In genomic region chr13:64429328-64429727, GRCm38 (mm10) we compare ENCODE assay signal across 11 mouse cellular contexts. TPM values are rescaled to one million over a fixed set of nuclear protein-coding genes. Genes with fewer than 3 reads are reported as not detected.
DNase-seq lines count a peak whose midpoint lies in the region; ATAC-seq and TF ChIP-seq lines count a peak whose summit lies in the region.
"Had no signal": no experiment of that assay in that cellular context is flagged by ENCODE, and none has a peak within 500 bp of the region (broad histone marks: within the 10 kb centered on the region; RNA-seq: fewer than 3 reads in every experiment).

No protein-coding gene starts in this region.

- no peaks in the 10 kb centered on the region for H3K36me3 ChIP-seq in kidney, adult 2 months (ENCODE audit: control insufficient read depth, insufficient read depth, low read length)
- H3K36me3 ChIP-seq in spleen, adult 2 months (ENCODE audit: control insufficient read depth, insufficient read depth, low read length), result no peaks in the 10 kb centered on the region
- no peaks in the 10 kb centered on the region for H3K36me3 ChIP-seq in stomach, postnatal 0 days (ENCODE audit: control insufficient read depth, insufficient read depth, low read length)
- H3K36me3 ChIP-seq: limb, embryonic 12.5 days had no signal

- peak; percentile 56 for TF ChIP-seq CTCF in kidney, adult 2 months (conservative IDR thresholded peaks at IDR 0.05; ENCODE audit: insufficient read depth, insufficient read length, low read depth, low read length)
- peak; percentile 21; the same call in 1 of the 2 replicates for TF ChIP-seq CTCF in spleen, adult 2 months (IDR thresholded peaks at IDR 0.05; ENCODE audit: extremely low read depth, insufficient read depth, insufficient read length, insufficient replicate concordance)
- peak; percentile 76 for TF ChIP-seq CTCF in stomach, postnatal 0 days (IDR thresholded peaks at IDR 0.05; ENCODE audit: low read depth)

- no peak for ATAC-seq in CD4-positive, CD25-positive, alpha-beta regulatory T cell, adult 4 months
- ATAC-seq in stomach, postnatal 0 days (ENCODE audit: low FRiP score, low TSS enrichment), result no peak
- ATAC-seq: inflammation-experienced regulatory T-cells, adult 6 months had no signal

- DNase-seq in CD4-positive, CD25-positive, alpha-beta regulatory T cell, adult 2 months (ENCODE audit: low read depth, low spot score), result peak; percentile 67
- peak; percentile 46 for DNase-seq in kidney, adult 2 months
- no peak for DNase-seq in kidney, postnatal 14 days
- DNase-seq in spleen, adult 2 months (ENCODE audit: low read depth in 1 of 2, low spot score in 2 of 2), result no peak
- DNase-seq in spleen, postnatal 10 days (ENCODE audit: low spot score in 2 of 2), result no peak
- no peak for DNase-seq in stomach, postnatal 0 days (ENCODE audit: low spot score)
- DNase-seq in heart, adult 11 months, result no peak
- DNase-seq: lung, postnatal 36 days had no signal

- H3K4me2 ChIP-seq in stomach, postnatal 0 days (replicated peaks; ENCODE audit: low read depth), result no peak overlapping the region
- H3K4me2 ChIP-seq: limb, embryonic 12.5 days had no signal

- no peaks in the 10 kb centered on the region for H3K9me3 ChIP-seq in stomach, postnatal 0 days (ENCODE audit: control insufficient read depth, low read length)
- H3K9me3 ChIP-seq: limb, embryonic 12.5 days had no signal

- no peak overlapping the region for H3K27ac ChIP-seq in kidney, adult 2 months (ENCODE audit: insufficient read depth, low read depth, low read length)
- no peak overlapping the region for H3K27ac ChIP-seq in spleen, adult 2 months (ENCODE audit: insufficient read depth, low read length)
- no peak overlapping the region for H3K27ac ChIP-seq in stomach, postnatal 0 days (replicated peaks)
- H3K27ac ChIP-seq: limb, embryonic 12.5 days had no signal

- no peak overlapping the region for H3K9ac ChIP-seq in stomach, postnatal 0 days (ENCODE audit: low read length)
- H3K9ac ChIP-seq: limb, embryonic 12.5 days had no signal

- no peaks in the 10 kb centered on the region for H3K27me3 ChIP-seq in kidney, adult 2 months (replicated peaks; ENCODE audit: control insufficient read depth, insufficient read depth, low read length)
- no peaks in the 10 kb centered on the region for H3K27me3 ChIP-seq in spleen, adult 2 months (ENCODE audit: control insufficient read depth, insufficient read depth, low read length)
- H3K27me3 ChIP-seq in stomach, postnatal 0 days (ENCODE audit: control insufficient read depth, insufficient read depth, low read length), result no peaks in the 10 kb centered on the region
- H3K27me3 ChIP-seq: limb, embryonic 12.5 days had no signal

- no peak for TF ChIP-seq POLR2A in kidney, adult 2 months (IDR thresholded peaks at IDR 0.05; ENCODE audit: low read depth, low read length)
- TF ChIP-seq POLR2A in spleen, adult 2 months (IDR thresholded peaks at IDR 0.05; ENCODE audit: low read depth, low read length), result no peak

- TF ChIP-seq EP300 in stomach, postnatal 0 days (optimal IDR thresholded peaks at IDR 0.05), result no peak

- 11% methylated on average over 1 of the region's 1 CpGs for WGBS in kidney, adult 2 months
- 8% methylated on average over 1 of the region's 1 CpGs for WGBS in spleen, adult 2 months
- WGBS in stomach, postnatal 0 days, result 3% methylated on average over 1 of the region's 1 CpGs

- H3K4me1 ChIP-seq in kidney, adult 2 months (ENCODE audit: control insufficient read depth, insufficient read depth, low read length), result peaks cover 3% of the 10 kb centered on the region; the same call in 1 of the 2 replicates
- H3K4me1 ChIP-seq in spleen, adult 2 months (ENCODE audit: control insufficient read depth, insufficient read depth, insufficient read length), result peaks cover 3% of the 10 kb centered on the region; the same call in 1 of the 2 replicates
- no peaks in the 10 kb centered on the region; the same call in 1 of the 2 replicates for H3K4me1 ChIP-seq in stomach, postnatal 0 days (replicated peaks; ENCODE audit: control insufficient read depth, insufficient read depth)

- no peak overlapping the region for H3K4me3 ChIP-seq in kidney, adult 2 months (ENCODE audit: insufficient read depth, low read depth, low read length)
- no peak overlapping the region for H3K4me3 ChIP-seq in spleen, adult 2 months (ENCODE audit: extremely low read depth, insufficient read depth, insufficient read length)
- H3K4me3 ChIP-seq in stomach, postnatal 0 days (ENCODE audit: low read depth, low read length), result no peak overlapping the region
- H3K4me3 ChIP-seq: limb, embryonic 12.5 days had no signal

RNA-seq across cellular contexts. Expression of gene Cdk20, which starts 2.8 kb away (rescaled TPM):
- polyA plus RNA-seq in CD4-positive, CD25-positive, alpha-beta regulatory T cell, adult 4 months (2017; shearing (Covaris generic)), result 1 to 10 TPM; 4.1 to 6.8 TPM
- 10.4 and 12.7 TPM in 2 replicates for polyA plus RNA-seq in kidney, adult 2 months (2012; rRNA removed)
- polyA plus RNA-seq in spleen, adult 2 months (2012; rRNA removed), result 11.6 and 11.8 TPM in 2 replicates
- polyA plus RNA-seq in stomach, postnatal 0 days (2015; fragmentation: Nextera tagmentation; extraction: Ambion mirVana), result 4.5 and 5.3 TPM in 2 replicates

RNA-seq across cellular contexts. Expression of gene Ctsl, which starts 58.6 kb away (rescaled TPM):
- 1 to 10 TPM; 5.3 to 7.2 TPM for polyA plus RNA-seq in CD4-positive, CD25-positive, alpha-beta regulatory T cell, adult 4 months (2017; shearing (Covaris generic))
- polyA plus RNA-seq in kidney, adult 2 months (2012; rRNA removed), result 344 and 370 TPM in 2 replicates
- 20.2 and 23.1 TPM in 2 replicates for polyA plus RNA-seq in spleen, adult 2 months (2012; rRNA removed)
- 183 and 184 TPM in 2 replicates for polyA plus RNA-seq in stomach, postnatal 0 days (2015; fragmentation: Nextera tagmentation; extraction: Ambion mirVana)

Comparison
In these comparisons a context has a peak if more than half of its experiments do, and no peak if none do; other contexts are left out.
1. DNase-seq: peak in CD4-positive, CD25-positive, alpha-beta regulatory T cell, adult 2 months (single experiment) and kidney, adult 2 months (single experiment); none in kidney, postnatal 14 days (single experiment), spleen, adult 2 months (0 of 2), spleen, postnatal 10 days (0 of 2), stomach, postnatal 0 days (single experiment) and heart, adult 11 months (single experiment).
2. CTCF ChIP-seq: peak in every context shown above with its lines; median percentile 76 in stomach, postnatal 0 days; 56 in kidney, adult 2 months; 21 in spleen, adult 2 months.